Mouse (Mus musculus) v-Abl transformed pro-B cells (cell line): ENCODE data around the gene Osbpl3.

ENCODE experiments used
- in situ Hi-C, 2 experiments: fragments of 400-800 bp; cut with MboI; formaldehyde crosslinking; loops; one replicate each; pipeline ENCODE4 v1.15.1; 2025; ENCODE audit not compliant: unreplicated experiment in 2 of 2

Osbpl3 gene

DNA sequence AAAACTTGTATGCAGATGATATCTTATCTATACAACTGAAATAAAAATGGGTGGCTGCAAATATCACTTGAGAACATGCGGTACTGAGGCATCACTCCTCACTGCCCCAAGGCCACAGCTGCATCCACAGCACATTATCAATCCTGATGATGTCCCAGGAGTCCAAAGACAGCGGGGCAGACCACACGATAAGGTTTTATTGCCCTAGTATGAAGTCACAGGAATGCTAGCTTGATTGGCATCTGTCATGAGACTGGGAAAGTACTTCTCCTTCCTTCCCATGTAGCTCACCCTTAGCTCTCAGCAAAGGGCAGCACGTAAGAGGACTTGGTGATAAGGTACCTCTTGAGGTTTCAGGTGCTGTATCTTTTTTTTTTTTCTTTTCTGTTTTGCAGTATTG lies 211.9 kb downstream of the Osbpl3 start:
- in situ Hi-C loops = no loop called here
